Mouse (Mus musculus) kidney, adult 9 months (tissue): Measurements from ENCODE around the gene Gm20388.

Source experiments
- DNase-seq: peaks from one replicate; pipeline ENCODE4 v3.0.0; 2022

The Gm20388 gene

DNA sequence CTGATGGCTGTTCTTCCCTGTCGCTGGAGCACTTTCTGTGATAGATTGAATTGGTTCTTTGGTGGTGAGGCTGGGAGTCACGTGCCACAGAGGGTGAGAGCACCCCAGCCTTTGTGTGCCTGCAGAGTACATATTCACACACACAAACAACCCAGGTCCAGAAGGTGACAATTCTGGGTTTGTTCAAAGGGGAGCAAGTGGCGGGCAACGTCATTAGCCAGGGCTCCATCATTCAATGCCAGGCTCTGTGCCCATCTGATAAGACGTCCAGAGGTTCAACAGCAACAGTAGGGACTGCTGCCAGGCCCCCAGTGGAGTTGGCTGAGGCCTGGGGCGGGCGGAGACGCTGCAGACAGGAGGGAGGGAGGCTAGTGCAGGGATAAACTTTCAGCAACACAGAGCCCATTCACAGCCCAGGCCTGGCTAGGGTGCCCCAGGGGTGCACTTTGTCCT is 1253.4 kb downstream of the Gm20388 start:
- DNase-seq = peak; percentile 51

DNA sequence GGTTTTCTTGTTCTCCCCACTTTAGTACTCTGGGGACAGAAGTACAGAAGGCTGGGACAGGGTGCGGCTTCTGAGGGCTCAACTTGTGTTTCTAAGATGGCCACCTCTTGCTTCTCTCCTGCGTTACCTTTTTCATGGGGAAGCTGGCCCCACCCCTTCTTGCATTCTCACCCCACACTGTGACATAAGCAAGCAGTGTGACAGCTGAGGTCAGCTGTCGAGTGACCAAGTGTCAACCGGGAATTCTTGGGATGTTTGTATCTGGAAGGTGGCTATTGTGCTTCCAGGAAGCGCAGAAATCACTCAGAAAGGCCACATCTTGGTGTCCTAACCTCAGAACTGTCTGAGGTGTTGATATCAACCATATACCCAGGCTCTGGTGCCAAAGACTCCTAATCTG is 1257.4 kb downstream of the Gm20388 start:
- no peak for DNase-seq

DNA sequence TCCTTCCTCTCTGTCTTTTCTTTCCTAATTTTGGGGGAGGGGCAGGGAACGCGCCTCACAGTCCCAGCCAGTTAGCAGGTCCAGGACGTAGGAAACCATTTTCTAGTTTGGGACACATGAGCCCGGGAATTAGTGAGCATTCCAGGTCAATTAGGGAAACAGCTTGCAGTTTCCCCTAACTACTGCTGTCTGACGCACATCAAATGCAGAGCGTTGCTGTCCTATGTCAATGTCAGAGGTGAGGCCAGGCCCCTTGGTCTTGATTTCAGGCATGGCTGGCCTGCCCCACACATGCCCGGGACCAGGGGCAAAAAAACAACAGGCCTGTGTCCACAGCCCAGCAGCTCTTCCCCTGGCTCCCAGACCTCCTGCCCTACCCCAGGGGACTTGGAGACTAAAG is 1259.5 kb downstream of the Gm20388 start:
- DNase-seq = no peak

DNA sequence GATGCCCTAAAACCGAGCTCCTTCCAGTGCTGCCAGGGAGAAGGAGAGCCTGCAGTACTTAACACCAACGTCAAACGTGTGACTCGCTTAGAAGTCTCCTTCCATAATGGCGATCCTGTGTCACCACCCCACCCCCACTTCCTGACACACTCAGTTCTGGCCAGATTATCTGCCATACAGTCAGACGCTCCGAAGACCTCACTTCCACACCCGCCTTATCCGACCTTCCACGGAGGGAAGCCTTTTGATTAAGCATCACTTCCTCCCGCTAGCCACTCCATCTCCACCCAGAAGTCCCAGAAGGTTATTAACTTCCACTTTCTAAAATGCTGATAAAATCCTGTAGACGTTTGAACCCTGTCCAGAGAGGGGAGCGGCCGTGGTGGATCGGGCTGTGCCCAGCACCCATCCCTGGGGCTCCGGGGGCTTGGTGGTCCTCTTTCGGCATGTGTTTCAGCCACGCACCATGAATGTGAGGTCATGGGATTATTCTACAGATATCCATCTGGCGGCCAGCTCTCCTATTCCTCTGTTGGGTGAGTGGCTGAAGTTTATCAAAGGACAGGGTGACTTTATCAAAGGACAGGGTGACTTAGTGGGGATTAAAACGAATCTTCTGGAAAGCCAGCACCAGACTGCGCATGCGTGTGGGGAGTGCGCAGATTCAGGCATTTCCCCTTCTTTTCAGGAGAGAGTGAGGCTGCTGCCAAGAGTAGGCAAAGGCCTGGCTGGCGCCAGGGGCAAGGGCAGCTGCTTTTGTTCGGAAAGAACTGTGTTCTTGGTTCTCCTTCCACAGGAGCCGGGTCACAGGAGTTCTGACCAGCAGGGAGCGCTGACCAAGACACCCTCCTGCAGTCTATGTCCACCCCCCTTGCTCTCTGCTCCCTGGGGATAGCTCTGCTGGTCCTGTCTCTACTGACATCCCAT is 1260.2 kb downstream of the Gm20388 start:
- DNase-seq = peak; percentile 34

DNA sequence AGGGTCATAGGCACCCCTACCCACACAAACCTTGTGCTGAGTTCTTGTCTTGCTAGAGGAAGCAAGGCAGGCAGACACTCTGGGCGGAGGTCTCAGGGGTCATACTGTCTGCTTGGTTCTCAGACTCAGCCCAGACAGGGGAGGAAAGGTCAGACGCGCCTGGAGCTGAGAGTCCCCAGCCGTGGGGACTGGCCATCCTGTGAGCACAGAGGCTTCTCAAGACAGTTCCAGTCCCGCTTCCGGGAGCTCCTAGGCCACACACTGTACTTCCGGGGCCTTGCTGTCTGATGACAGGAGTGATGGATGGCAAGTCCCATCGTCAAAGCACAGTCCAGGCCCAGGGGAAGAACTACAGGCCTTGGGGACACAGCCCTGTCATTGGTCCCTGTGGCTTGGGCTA is 1261.9 kb downstream of the Gm20388 start:
- no peak for DNase-seq

DNA sequence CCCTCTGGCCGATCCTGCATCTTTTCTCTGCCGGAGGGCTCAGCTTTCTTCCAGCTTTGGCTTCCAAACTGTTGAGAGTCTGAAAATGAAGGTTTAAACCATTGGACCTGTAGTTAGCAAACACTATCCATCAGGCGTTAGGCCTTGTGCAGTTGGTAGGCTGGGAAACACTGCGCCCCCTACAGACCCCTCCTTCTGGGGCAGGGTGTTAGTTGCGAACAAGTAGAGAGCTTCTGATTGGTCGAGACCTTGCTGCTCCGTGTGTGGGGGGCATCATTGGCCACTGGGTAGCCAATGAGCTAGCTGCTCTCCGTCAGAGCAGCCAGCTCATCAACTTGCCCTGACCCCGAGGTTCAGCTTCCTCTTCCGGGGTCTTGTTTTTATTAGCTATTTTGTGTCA is 1263.5 kb downstream of the Gm20388 start:
- DNase-seq = peak; percentile 59

DNA sequence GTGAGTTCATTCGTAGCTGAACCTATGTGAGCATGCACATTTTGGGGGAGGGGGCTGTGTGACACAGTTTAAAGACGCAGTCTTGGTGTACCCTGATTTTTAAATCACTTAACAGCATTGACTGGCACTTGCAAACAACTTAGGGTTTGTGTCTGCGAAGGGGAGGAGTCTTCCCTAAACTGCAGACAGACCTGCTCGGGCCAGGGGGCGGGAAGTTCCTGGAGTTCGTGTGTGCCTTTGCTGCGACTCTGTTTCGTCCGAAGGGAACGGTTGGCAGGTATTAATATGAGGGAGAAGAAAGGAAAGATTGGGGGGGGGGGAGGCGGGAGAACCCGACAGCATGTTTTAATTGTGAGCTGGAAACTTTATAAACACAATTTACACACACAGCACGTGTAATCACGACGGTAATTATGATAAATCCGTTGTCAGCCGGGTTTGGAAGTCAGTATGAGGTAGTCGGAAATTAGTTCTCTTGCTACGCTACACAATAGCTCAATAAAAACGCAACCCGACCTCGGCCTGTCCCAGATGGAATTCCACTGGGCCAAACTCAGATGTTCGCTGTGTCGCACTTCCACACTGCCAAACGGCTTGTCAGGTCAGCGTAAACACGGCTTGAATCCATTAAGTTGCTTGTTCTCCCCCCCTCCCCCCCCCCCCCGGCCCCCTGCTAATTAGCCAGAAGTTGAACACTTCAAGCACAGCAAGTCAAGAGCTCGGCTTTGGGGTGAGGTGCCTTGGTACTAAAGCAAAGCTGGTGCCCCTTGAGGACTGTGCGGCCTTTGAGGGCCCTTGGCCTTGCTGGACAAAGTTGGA is 1264.3 kb downstream of the Gm20388 start:
- DNase-seq = no peak

DNA sequence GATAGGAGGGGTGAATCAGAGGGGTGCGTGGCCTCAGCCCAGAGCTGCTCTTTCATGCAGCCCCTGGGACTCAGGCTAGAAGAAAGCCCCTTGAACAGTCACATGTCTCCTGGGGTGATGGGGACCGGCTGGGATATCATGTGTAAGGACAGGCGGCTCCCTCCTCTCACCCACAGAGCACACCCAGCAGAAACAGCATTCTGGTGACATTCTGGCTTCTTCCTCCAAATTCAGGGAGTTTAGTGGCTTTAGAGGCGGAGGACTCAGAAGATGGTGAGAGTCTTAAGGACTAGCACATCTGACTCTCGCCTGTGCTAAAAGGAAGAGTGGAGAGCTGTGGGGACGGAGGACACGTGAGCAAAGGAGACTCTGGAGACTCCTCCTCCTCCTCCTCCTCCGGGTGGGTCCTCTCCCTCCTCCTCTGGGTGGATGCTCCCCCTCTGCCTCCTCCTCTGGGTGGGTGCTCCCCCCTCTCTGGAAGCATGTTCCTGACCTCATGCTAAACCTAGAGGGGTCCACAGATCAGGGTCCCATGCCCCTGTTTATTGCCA is 1265.0 kb downstream of the Gm20388 start:
- no peak for DNase-seq

DNA sequence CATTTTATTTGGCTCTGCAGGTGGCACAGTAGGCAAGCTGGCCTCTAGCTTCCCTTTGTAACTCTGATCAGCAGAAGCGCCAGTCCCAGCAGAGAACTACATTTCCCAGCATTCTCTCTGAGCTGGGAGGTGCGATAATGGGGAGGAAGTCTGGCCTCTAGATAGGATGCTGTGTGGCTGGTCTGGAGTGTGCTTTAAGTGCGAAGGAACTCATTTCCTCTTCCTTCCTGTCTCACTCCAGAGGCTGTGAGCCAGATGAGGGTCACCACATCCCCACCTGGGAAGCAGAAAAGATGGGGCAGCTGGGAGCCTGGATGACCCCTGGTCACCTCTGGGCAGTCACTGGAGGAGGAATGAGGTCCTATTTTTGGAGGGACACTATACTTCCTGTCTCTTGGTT is 1265.7 kb downstream of the Gm20388 start:
- no peak for DNase-seq

DNA sequence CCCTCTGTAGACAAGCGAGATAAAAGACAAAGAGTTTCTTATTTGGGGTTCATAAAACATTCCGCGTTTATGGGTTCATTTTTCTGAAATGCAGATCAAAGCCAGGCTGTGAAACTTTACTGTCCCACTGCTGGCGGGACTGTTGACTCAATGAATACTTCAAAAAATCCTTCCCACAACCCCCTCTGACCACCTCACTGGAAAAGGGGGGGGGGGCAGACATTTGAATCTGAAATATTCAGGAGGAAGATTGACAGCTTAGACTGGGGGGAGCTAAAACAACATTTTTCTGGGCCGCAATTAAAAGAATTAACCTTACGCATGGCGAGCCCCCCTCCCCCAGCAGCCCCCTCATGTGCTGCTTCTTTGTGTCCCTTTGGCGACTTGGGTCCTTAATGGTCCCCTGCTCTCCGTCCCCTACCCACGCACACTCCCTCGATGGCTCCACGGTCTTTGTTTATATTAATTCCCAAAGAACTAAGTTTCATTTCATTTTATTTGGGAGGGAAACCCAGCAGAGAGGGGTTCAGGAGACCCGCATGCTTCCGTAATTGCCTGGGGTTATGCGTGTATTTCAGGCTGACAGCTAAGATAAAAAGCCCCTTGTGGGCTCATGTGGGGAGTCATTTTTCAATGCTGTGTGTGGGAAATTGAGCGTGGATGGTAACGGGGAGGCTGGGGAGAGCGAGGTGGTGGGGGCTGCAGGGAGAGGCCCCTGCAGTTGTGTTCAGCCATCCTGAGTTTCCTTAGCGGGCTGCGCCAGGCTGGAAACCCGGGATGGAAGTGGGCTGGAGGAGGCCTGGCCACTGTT is 1270.0 kb downstream of the Gm20388 start:
- DNase-seq = no peak

DNA sequence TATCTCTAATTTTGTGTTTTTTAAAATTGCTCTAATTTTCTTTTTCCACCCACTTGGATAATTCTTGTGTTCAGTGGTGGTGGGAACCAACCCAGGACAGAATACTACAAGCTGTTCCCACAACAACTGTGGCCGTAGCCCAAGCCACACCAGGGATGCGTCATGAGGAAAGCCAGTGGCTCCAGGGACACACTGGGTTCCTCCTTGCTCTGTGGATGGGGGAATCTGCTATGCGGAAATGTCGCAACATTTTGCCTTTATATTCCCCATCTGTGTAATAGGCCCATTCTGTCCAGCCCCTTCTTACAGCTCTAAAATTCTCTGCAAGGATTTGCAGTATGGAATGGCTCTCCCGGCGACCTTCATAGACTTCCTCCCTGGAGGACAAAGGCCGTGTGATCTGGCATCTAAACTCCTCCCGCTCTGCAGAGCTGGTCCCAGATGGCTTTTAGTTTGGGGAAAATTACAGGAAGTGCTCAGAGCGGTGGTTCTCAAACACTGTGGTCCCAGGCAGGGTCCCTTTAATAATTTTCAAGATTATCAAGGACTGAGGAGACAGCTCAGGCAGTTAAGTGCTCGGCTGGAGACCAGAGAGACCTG is 1270.7 kb downstream of the Gm20388 start:
- no peak for DNase-seq

DNA sequence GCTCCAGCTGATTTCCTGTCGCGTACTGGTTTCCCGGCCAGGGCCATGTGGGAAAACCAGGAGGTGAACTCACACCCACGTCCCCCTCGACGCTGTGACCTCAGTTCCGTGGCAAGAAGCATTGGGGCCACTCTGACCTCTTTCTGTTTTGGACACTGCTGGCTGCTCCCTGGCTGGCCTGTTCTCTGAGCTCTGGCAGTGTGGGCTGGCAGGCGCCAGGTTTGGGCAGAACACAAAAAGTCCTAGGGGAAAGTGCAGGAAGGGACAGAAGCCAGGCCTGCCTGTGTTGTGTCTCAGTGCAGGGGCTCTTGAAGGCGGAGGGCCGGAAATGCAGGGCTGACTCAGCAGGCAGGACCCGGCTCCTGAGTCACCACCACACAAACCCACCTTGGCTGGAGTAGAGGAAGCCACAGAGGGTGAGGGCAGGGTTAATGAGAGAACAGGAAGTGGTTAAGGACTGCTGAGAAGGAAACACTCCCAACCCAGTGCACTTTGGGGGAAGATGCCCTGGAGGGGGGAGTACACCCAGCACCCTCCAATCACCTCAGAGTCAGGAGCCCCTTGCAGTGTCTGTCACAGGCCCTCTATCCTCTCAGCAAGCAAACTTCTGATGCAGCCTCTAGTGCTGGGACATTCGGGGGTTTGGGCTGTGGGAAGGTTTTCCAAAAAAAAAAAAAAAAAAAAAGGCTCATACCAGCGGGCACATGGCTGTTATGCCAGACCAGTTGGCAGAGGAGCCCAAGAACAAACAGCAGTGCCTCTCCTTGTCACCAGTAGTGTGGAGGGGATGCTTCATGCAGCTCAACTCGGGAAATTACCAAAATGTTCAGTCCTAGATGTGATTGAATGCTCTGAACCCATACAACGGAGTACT is 1277.1 kb downstream of the Gm20388 start:
- DNase-seq = peak; percentile 42

DNA sequence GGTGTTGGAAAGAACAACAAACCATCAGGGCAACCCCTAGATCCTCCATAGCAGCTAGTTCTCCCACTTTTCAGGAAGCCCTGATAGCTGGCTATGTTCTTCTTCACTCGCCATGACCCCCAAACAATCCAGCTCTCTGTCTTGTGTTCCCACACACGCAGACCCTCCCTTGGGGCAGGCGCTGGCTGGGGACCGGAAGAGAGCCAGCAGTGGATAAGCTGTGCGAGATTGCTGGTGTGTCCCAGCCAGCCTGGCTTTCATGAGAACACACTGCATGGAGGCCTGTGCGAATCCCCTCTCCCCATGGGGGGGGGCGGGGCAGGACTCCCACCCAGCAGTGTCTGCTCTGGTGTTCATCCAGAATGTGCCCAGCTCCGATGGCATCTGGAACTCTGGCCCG is 1278.4 kb downstream of the Gm20388 start:
- DNase-seq = no peak

DNA sequence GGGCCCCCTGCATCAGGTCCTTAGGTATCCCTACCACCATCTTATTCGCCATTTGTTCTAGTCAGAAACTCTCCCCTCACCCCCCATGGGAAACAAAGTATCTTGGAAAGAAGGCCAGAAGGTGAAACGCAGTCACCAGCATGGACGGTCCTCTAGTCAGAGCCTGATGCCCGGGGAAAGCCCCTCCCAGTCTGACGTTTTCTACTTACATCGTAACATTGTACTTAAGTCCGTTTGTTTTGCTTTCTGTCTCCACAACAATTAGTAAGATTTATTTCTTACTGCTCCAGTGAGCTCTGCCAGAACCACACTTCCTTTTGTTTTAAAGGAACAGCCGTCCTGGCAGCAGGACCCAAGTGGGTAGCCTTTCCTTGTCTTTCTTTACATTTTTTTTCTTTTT is 1281.8 kb downstream of the Gm20388 start:
- peak; percentile 60 for DNase-seq

DNA sequence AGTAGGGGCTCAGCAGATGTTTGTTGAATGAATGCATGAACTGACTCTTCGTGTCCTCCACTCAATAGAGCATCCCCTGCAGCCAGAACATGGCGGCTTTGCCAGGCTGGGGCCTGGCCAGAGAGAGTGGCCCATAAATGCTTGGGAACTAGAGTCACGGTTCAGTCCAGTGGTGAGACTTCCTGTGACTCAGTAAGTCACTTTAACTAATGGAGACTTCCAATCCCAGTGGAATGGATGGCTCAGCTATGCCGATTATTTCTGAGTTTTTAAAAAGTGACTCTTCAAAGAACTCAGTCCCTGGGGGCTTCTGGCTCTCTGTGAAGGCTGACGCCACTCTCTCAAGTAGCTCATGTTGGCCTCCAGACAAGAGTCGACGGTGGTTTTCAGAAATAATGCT is 1285.3 kb downstream of the Gm20388 start:
- no peak for DNase-seq

DNA sequence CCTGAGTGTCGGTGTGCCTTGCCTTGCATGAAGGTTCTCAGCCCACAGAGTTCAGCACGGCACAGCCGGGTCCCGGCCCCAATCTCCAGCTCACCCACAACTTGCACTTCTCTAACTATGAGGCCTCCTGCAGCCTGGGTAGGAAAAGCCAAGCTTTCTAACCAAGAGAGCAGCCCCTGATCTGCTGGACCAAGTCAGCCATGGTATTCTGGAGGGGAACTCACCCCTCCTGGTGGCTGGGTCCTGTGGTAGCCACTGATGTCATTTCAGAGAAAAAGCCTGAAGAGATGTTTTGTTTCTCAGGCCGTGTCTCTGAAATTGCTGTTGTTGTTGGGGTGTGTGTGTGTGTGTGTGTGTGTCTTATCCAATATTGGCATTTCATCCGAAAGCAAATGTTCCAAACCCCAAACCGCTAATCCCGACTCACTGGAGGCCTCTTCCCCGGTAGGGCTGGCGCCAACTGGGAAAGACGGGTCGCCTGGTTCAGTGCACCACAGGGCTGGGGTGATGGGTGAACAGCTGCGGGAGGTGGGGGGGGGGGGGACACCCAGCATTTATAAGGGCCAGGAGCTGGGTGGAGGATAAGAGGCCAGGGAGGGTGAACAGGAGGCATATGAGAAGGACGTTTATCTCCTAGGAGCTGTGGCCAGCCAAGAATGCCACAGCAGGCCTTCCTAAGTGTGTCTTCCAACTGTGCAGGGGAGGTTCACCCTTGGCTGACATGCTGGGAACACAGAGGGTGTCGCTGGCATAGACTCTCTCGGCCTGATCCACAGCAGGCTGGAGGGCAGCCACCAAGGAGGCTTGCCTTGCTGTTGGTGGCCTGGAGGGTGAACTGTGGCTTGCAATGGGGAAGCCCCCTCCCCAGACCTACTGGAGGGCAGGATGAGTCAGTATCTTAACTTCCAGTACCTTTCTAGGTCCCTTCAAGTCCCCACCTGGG is 1286.4 kb downstream of the Gm20388 start:
- no peak for DNase-seq

DNA sequence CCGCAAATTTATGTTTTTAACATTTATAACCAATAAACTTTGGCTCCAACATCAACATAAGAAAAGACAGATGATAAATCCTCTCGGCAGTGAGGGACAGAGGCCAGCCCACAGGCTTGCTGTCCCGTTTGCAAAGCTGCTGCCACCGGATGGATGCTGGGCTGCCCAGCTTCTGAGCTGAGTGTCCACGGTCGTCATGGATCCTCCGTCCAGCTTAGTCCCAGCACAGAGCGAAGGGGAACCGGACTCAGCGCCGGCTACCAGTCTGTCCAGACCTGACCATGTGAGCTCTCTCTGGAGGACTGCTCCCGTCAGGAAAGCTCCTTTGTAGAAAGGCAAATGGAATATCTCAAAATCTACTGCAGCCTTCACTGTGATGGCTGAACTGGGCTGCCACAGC is 1289.4 kb downstream of the Gm20388 start:
- DNase-seq = no peak

DNA sequence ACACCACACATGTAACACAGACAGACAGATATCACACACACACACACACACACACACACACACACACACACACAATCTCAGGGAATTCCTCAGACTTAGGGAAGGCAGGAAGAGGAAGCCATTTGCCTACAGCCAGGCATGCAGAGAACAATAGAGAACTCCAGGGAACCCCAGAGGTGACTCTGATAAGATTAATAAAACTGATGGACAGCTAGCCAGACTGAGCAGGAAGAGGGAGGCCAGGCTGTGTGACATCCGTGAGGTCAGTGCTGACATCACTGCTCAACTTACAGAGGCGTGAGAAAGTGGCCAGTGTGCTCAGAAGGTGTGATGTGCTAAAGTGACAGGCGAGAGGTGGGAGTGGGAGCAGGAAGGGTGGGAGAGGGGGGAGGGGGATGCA is 1290.3 kb downstream of the Gm20388 start:
- DNase-seq = peak; percentile 56

DNA sequence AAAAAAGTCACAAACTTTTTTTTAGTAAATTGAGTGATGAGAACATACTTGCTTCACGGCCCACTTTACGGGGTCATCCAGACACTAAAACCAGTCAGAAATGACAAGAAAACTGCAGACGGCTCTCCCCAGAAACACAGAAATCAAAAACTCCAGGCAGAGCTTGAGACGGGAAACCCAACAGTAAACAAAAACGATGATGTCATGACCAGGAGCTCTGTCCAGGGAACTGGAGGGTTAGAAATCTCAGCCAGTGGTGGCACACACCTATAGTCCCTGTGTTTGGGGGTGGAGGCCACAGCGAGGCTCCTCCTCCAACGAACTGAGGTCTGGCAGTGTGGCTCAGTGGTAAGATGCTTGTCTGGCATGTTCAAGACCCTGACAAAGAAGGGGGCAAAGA is 1291.0 kb downstream of the Gm20388 start:
- no peak for DNase-seq
